Mouse (Mus musculus) lung, embryonic 16.5 days (tissue): Measurements from ENCODE around the gene Pan2. TPM values are rescaled to one million over a fixed set of nuclear protein-coding genes. Genes with fewer than 3 reads are reported as not detected.

Experiments used
- ATAC-seq: fragments of 200-750 bp; cut with Nextera tagmentation; 2 replicates; pipeline ENCODE4 v1.8.0; 2017; ENCODE audit warnings: low read depth, mild to moderate bottlenecking, moderate library complexity
- H3K27ac ChIP-seq: fragments of 300-500 bp; sonication (generic); 2 replicates; pipeline ENCODE4 v1.5.1; 2014; ENCODE audit warnings: mild to moderate bottlenecking, control low read depth, low read length
- H3K27me3 ChIP-seq: fragments of 300-500 bp; sonication (generic); 2 replicates; pipeline ENCODE4 v1.6.1; 2014; ENCODE audit warnings: low read depth, low read length, mixed read lengths; ENCODE audit not compliant: control insufficient read depth, insufficient read depth
- H3K36me3 ChIP-seq: fragments of 300-500 bp; sonication (generic); 2 replicates; pipeline ENCODE4 v1.6.1; 2014; ENCODE audit warnings: low read length; ENCODE audit not compliant: control insufficient read depth, insufficient read depth
- H3K4me1 ChIP-seq: fragments of 300-500 bp; sonication (generic); replicated peaks from 2 replicates; pipeline ENCODE4 v1.6.1; 2014; ENCODE audit warnings: low read length, mixed read lengths; ENCODE audit not compliant: control insufficient read depth, insufficient read depth
- H3K4me2 ChIP-seq: fragments of 300-500 bp; sonication (generic); 2 replicates; pipeline ENCODE4 v1.6.1; 2014; ENCODE audit warnings: low read depth, low read length, control low read depth
- H3K4me3 ChIP-seq: fragments of 300-500 bp; sonication (generic); 2 replicates; pipeline ENCODE4 v1.5.1; 2014; ENCODE audit warnings: mild to moderate bottlenecking, low read length, control low read depth
- H3K9ac ChIP-seq: fragments of 300-500 bp; sonication (generic); 2 replicates; pipeline ENCODE4 v1.6.1; 2014; ENCODE audit warnings: low read length, control low read depth
- H3K9me3 ChIP-seq: fragments of 300-500 bp; sonication (generic); 2 replicates; pipeline ENCODE4 v1.6.1; 2016; ENCODE audit warnings: low read length; ENCODE audit not compliant: control insufficient read depth
- WGBS: fragments of 180-500 bp; shearing (Covaris S2); extraction: QIAGEN DNeasy Blood & Tissue Kit; methylation state at CpG from one replicate; pipeline ENCODE4 v1.1.7; 2014; 5-methylcytosine and 5-hydroxymethylcytosine counted together
- polyA plus RNA-seq: library from polyadenylated mRNA; unstranded; fragments of >200 nt; fragmentation: Nextera tagmentation; extraction: Ambion mirVana; gene quantifications from 2 replicates; pipeline ENCODE4 v1.2.1, GENCODE M21; 2015

The Pan2 gene
- polyA plus RNA-seq, 1 experiment from 2014 or later, result 39.8 TPM

DNA sequence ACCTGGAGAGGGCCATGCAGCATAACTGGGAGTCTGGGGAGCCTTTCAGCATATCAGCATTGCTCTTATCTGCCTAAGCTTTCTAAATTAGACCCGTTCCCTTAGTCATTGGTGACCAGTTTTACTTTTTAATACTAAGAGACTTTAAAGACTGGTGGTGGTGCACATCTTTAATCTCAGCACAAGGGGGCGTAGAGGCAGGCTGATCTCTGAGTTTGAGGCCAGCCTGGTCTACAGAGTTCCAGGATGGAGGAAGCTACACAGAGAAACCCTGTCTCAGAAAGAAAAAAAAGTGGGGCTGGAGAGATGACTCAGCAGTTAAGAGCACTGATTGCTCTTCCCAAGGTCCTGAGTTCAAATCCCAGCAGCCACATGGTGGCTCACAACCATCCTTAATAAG, 37.1 kb downstream of the Pan2 start:
- Histone ChIP-seq H3K27me3 (no peaks in the 10 kb centered on the region), H3K4me2 (no peak overlapping the region), H3K9me3 (no peaks in the 10 kb centered on the region), H3K27ac (no peak overlapping the region), H3K9ac (no peak overlapping the region), H3K36me3 (no peaks in the 10 kb centered on the region), H3K4me1 (peaks cover 19% of the 10 kb centered on the region), H3K4me3 (no peak overlapping the region)
- no peak for ATAC-seq
- 65% methylated on average over 2 of the region's 2 CpGs for WGBS

- ATAC-seq, result no peak
Observed at GRCm38 (mm10) chr10:128343436-128343835, 40.3 kb downstream of the Pan2 start.

GRCm38 (mm10) chr10:128344568-128345275, 41.6 kb downstream of the Pan2 start:
- Histone ChIP-seq H3K27me3 (no peaks in the 10 kb centered on the region), H3K27ac (peak overlapping the region; percentile 59), H3K9me3 (no peaks in the 10 kb centered on the region), H3K36me3 (no peaks in the 10 kb centered on the region), H3K4me1 (peaks cover 14% of the 10 kb centered on the region), H3K4me3 (peak overlapping the region; percentile 30), H3K4me2 (peak overlapping the region; percentile 51), H3K9ac (0 out of 2 replicates have a peak overlapping the region, but pooled peaks have one; percentile 23)
- ATAC-seq, result peak; percentile 95
- WGBS, result 10% methylated on average over 7 of the region's 7 CpGs

More at GRCm38 (mm10) chr10:128343436-128343835, 40.3 kb downstream of the Pan2 start:
- Histone ChIP-seq H3K4me3 (no peak overlapping the region), H3K4me1 (peaks cover 23% of the 10 kb centered on the region), H3K27ac (peak overlapping the region; percentile 46; the same call in 1 of the 2 replicates), H3K9ac (no peak overlapping the region), H3K27me3 (no peaks in the 10 kb centered on the region), H3K9me3 (no peaks in the 10 kb centered on the region), H3K36me3 (no peaks in the 10 kb centered on the region), H3K4me2 (no peak overlapping the region)
- WGBS, result 88% methylated on average over 1 of the region's 1 CpGs

DNA sequence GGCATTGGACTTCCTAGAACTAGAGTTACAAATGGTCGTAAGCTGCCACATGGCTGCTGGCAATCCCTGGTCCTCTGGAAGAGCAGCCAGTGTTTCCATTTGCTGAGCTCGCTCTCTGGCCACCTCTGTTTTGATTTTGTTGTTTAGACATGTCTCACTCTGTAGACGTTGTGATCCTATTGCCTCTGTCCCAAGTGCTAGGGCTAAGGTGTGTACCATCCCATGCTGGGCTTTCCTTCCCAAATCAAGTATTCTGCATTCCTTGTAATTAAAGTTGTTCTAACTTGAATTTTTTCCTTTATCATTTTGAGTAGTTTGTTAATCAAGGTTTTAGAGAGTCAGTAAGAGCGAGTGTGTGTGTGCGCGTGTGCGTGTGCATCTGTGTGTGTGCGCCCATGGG, 44.4 kb downstream of the Pan2 start:
- H3K4me2 ChIP-seq, result no peak overlapping the region
- H3K27ac ChIP-seq, result no peak overlapping the region
- 87% methylated on average over 8 of the region's 8 CpGs for WGBS
- ATAC-seq, result no peak
- H3K27me3 ChIP-seq, result no peaks in the 10 kb centered on the region
- peaks cover 14% of the 10 kb centered on the region for H3K4me1 ChIP-seq
- H3K9me3 ChIP-seq, result no peaks in the 10 kb centered on the region
- no peak overlapping the region for H3K4me3 ChIP-seq
- no peak overlapping the region for H3K9ac ChIP-seq
- H3K36me3 ChIP-seq, result peaks cover 15% of the 10 kb centered on the region

- H3K9me3 ChIP-seq, result no peaks in the 10 kb centered on the region
- peaks cover 57% of the 10 kb centered on the region for H3K36me3 ChIP-seq
- H3K4me3 ChIP-seq, result no peak overlapping the region
- no peaks in the 10 kb centered on the region for H3K4me1 ChIP-seq
- no peak overlapping the region for H3K4me2 ChIP-seq
- no peak overlapping the region for H3K27ac ChIP-seq
- H3K9ac ChIP-seq, result no peak overlapping the region
- WGBS, result 36% methylated on average over 2 of the region's 2 CpGs
- H3K27me3 ChIP-seq, result no peaks in the 10 kb centered on the region
- 0 out of 2 replicates have a peak, but pooled peaks have one; percentile 56 for ATAC-seq
Observed at GRCm38 (mm10) chr10:128358796-128359195, 55.7 kb downstream of the Pan2 start.

- no peaks in the 10 kb centered on the region for H3K27me3 ChIP-seq
- no peaks in the 10 kb centered on the region for H3K9me3 ChIP-seq
- H3K27ac ChIP-seq, result no peak overlapping the region
- peaks cover 53% of the 10 kb centered on the region for H3K36me3 ChIP-seq
- WGBS, result 79% methylated on average over 6 of the region's 6 CpGs
- no peak overlapping the region for H3K9ac ChIP-seq
- no peak overlapping the region for H3K4me2 ChIP-seq
- no peak for ATAC-seq
- H3K4me3 ChIP-seq, result no peak overlapping the region
- no peaks in the 10 kb centered on the region for H3K4me1 ChIP-seq
Observed at GRCm38 (mm10) chr10:128359226-128359625, 56.1 kb downstream of the Pan2 start.

DNA sequence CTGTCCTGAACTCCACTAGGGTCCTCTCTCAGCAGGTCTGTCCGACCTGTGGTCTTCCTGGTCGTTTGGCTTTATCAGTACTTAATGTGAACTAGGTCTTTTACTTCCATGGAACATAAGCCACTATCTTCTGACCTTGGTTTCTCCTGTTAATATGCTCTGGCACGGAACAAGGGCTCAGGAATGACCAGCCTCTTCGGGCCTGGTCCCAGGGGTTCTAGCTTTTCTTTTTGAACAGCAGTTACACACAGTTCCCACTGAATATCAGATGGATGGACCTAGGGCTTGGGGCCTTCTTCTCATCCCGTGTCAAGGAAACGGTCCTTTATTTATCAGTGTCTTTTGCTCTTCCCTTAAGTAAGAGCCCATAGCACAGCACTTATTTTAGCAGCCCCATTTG, 58.7 kb downstream of the Pan2 start:
- no peak overlapping the region for H3K27ac ChIP-seq
- no peak overlapping the region for H3K9ac ChIP-seq
- 84% methylated on average over 6 of the region's 6 CpGs for WGBS
- no peaks in the 10 kb centered on the region for H3K27me3 ChIP-seq
- H3K9me3 ChIP-seq, result no peaks in the 10 kb centered on the region
- no peak overlapping the region for H3K4me3 ChIP-seq
- H3K4me1 ChIP-seq, result no peaks in the 10 kb centered on the region
- ATAC-seq, result no peak
- H3K4me2 ChIP-seq, result no peak overlapping the region
- peaks cover 45% of the 10 kb centered on the region for H3K36me3 ChIP-seq

GRCm38 (mm10) chr10:128362568-128362967, 59.4 kb downstream of the Pan2 start:
- Histone ChIP-seq H3K9me3 (no peaks in the 10 kb centered on the region), H3K9ac (no peak overlapping the region), H3K4me2 (no peak overlapping the region), H3K36me3 (peaks cover 42% of the 10 kb centered on the region), H3K27me3 (no peaks in the 10 kb centered on the region), H3K27ac (no peak overlapping the region), H3K4me3 (no peak overlapping the region), H3K4me1 (peaks cover 2% of the 10 kb centered on the region)
- ATAC-seq, result peak; percentile 50; the same call in 1 of the 2 replicates
- 43% methylated on average over 3 of the region's 3 CpGs for WGBS

DNA sequence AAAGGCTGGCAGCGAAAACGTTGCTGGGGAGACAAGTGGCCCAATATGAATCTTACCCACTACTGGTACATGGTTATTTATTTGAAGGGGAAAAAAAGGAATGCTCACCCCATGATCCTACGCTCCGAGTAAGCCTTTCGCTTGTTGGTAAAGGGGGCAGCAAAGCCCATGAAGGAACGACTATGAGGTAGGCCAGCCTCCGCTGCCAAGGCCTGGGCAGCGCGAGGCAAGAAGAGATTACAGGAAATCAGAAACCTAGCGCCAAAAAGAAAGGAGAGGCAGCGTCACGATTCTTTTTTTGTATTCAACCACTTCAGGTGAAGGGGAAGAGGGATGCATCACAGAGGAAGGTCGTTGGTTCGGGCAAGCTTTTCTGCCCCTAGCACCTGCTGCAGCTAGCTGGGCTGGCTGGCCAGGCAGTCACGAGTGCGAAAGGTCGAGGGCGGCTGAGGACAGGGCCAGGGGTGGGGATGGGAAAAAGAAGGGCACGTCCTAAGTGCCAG, 64.8 kb downstream of the Pan2 start:
- peak overlapping the region; percentile 79 for H3K4me2 ChIP-seq
- H3K27ac ChIP-seq, result peak overlapping the region; percentile 96
- peak overlapping the region; percentile 79 for H3K9ac ChIP-seq
- no peaks in the 10 kb centered on the region for H3K27me3 ChIP-seq
- ATAC-seq, result no peak
- H3K9me3 ChIP-seq, result no peaks in the 10 kb centered on the region
- H3K36me3 ChIP-seq, result peaks cover 8% of the 10 kb centered on the region
- peaks cover 14% of the 10 kb centered on the region for H3K4me1 ChIP-seq
- H3K4me3 ChIP-seq, result peak overlapping the region; percentile 76
- 16% methylated on average over 19 of the region's 19 CpGs for WGBS
